Mouse (Mus musculus): ENCODE data around the gene Wdr78.

Gene Wdr78

GRCm38 (mm10) chr4:103114184-103115111 lies at the start of gene Wdr78, which contains the start of gene Mier1:
Gene Wdr78, minus strand, starts transcription at chr4:103114555.
Gene Mier1, plus strand, starts transcription at chr4:103114390.
- DNase-seq = peak; percentile 92

GRCm38 (mm10) chr4:103158781-103159180 lies 44.4 kb upstream of the Wdr78 start:
- no peak for DNase-seq

- DNase-seq = no peak
Observed at GRCm38 (mm10) chr4:103151946-103152345, 37.6 kb upstream of the Wdr78 start.

DNA sequence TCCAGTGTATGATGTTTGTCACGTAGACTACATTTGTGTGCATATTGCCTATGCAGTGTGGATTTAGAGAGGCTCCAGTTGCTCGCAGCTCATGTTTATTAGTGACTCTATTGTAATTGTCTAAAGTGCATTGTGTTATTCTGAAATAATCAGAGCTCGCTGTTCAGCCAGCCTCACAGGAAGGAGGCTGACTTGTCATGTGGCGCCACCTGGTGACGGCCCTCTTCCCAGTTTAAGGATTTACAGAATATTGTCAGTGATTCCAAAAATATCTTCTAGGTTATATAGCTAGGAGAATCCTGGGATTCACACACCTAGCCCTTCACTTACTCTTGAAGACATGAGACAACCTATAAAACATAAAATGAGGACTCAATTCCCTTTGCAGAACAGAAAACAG lies 32.0 kb upstream of the Wdr78 start:
- peak; percentile 93 for DNase-seq

- no peak for DNase-seq
Observed at GRCm38 (mm10) chr4:103136946-103137345, 22.6 kb upstream of the Wdr78 start.

GRCm38 (mm10) chr4:103126533-103126932 lies 12.2 kb upstream of the Wdr78 start:
- DNase-seq = no peak

DNA sequence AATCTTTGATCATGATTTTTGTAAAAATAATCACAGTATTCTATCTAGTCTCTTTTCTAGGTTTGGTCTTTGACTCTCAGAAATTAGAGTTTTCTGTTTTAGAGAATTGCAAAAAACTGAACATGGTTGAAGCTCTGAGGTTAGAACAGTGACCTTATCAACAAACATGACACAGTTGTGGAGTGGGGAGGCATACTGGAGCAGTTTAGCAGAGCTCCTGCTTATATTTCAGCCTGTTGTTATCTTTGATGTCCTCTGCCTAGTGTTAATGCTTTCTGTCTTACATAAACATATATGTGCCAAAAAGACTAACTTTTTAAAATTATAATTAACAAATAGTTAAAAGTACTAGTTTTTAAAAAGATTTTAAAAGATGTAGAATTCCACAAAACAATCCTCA lies 9.3 kb upstream of the Wdr78 start:
- DNase-seq = no peak

- no peak for DNase-seq
Observed at GRCm38 (mm10) chr4:103123086-103123485, 8.7 kb upstream of the Wdr78 start.

- no peak for DNase-seq
Observed at GRCm38 (mm10) chr4:103120874-103121389, 6.6 kb upstream of the Wdr78 start.

DNA sequence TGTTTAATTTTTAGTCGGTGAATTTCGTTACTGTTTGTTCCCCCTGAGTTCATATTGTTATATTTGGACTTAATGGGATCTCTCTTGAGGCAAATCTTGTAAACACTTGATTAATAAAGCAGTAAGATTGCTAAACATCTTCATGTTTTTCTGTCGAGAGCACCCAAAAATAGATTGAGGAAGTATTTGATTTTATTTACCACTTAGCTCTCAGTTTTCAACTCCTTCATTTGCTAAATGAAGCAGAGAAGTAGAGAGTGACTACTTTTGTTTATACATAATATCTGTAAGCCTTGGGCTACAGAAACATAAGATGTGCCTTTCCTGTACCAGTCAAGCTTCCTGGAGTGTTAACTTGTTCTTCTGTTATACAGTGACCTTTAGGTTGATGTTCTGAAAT lies 6.0 kb upstream of the Wdr78 start:
- no peak for DNase-seq

DNA sequence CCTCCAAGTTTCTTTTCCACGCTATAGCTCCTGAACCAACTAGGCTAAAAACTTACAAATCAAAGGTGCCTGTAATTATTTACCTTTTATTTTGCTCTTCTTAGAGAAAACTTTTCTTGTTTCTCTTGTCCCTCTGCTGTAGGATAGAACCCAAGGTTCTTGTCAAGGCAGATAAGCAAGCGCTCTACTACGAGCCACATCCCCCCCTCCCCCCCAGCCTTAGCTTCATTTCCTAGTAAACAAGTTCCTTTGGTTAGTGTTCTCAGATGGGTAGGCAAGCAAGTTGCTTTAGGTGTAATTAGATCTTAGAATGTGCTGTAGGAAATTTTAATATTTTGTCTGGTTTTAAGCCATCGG lies 5.7 kb upstream of the Wdr78 start:
- DNase-seq = no peak

- peak; percentile 67 for DNase-seq
Observed at GRCm38 (mm10) chr4:103119229-103120027, 5.1 kb upstream of the Wdr78 start.

GRCm38 (mm10) chr4:103118888-103119228 lies 4.5 kb upstream of the Wdr78 start:
- no peak for DNase-seq

GRCm38 (mm10) chr4:103113402-103113801 lies 953 bp downstream of the Wdr78 start:
- no peak for DNase-seq

- no peak for DNase-seq
Observed at GRCm38 (mm10) chr4:103112651-103113050, 1.7 kb downstream of the Wdr78 start.

- no peak for DNase-seq
Observed at GRCm38 (mm10) chr4:103098532-103098931, 15.8 kb downstream of the Wdr78 start.

DNA sequence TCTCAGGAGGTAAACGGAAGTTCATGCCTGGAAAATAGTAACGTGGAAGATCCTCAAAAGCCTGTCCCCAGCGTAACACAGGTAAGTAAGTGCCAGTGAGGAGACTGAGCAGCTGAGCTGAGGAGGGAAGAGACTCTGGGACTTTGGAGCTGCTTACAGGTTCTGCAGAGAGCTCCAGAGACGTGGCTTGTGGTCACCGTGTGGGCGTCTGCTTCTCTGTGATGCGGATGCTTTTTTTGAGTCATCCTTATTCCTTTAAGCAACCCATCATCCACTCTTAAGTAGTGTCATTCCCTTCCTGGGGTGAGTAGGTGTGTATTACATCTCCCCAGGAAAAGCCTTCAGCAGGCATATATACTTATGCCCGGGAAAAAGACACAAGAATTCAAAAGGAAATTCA lies 18.4 kb downstream of the Wdr78 start:
- no peak for DNase-seq

GRCm38 (mm10) chr4:103085237-103085636 lies 29.1 kb downstream of the Wdr78 start:
- no peak for DNase-seq

GRCm38 (mm10) chr4:103070631-103071030 lies 43.7 kb downstream of the Wdr78 start:
- no peak for DNase-seq

- DNase-seq = no peak
Observed at GRCm38 (mm10) chr4:103067906-103068655, 46.3 kb downstream of the Wdr78 start.

DNA sequence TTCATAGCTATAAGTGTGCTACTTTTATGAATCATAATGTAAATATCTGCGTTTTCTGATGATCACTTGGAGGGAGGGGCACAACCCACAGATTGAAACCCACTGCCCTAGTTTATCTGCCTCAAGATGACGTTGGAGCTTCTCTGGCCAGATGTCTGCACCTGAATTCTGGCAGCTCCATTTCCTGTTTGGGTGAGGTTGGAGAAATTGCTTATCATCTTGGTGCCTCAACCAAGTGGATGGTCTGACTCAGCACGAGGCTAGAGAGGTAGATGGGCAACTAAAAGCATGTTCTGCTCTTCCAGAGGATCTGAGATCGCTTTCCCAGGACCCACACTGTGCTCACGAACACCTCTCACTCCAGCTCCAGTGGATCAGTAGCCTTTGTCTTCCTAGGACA lies 49.4 kb downstream of the Wdr78 start:
- no peak for DNase-seq

DNA sequence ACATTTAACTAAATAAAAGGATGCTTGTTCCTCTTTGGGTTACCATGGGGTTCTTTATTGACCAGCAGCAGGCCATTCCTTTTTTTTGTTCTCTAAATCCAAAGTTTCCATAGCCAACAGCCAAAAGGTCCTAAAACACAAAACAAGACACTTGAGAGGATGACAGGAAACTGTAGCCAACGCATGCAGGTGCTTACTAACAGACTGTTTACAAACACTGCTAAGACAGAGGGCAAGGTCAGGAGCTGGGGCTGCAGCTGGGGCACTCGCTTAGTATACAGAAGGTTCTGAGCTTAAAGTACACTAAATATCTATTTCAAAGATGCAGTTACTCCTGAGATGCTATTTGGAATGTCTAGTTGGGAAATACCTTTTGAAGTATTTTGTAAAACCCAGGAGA lies 49.9 kb downstream of the Wdr78 start:
- no peak for DNase-seq

- no peak for DNase-seq
Observed at GRCm38 (mm10) chr4:103056909-103057308, 57.4 kb downstream of the Wdr78 start.

All from right cerebral cortex, postnatal 4 days (tissue).